Mouse (Mus musculus): ENCODE measurements at regions not wholly inside any gene's neighbourhood (a gene's known extent, or its start where the extent isn't known, plus 50 kb on each side); places are given as distances from the start of the nearest gene placed in this dataset.

GRCm38 (mm10) chr8:126706247-126706646 lies 112.5 kb upstream of the Irf2bp2 start:
- Histone ChIP-seq H3K27ac (no peak overlapping the region), H3K9ac (no peak overlapping the region), H3K27me3 (no peaks in the 10 kb centered on the region), H3K9me3 (no peaks in the 10 kb centered on the region), H3K4me1 (peaks cover 9% of the 10 kb centered on the region), H3K4me2 (replicated peaks) (no peak overlapping the region), H3K4me3 (no peak overlapping the region), H3K36me3 (no peaks in the 10 kb centered on the region)
- 86% methylated on average over 8 of the region's 8 CpGs for WGBS
- no peak for ATAC-seq (ENCODE audit: low FRiP score, low read depth)

- Histone ChIP-seq H3K4me1 (peaks cover 9% of the 10 kb centered on the region), H3K9me3 (no peaks in the 10 kb centered on the region), H3K4me2 (replicated peaks) (no peak overlapping the region), H3K9ac (no peak overlapping the region), H3K27me3 (no peaks in the 10 kb centered on the region), H3K4me3 (no peak overlapping the region), H3K36me3 (no peaks in the 10 kb centered on the region), H3K27ac (no peak overlapping the region)
- no peak for ATAC-seq (ENCODE audit: low FRiP score, low read depth)
- WGBS, result 82% methylated on average over 2 of the region's 2 CpGs
Observed at GRCm38 (mm10) chr8:126705391-126705790, 111.6 kb upstream of the Irf2bp2 start.

GRCm38 (mm10) chr8:126704706-126705105 lies 110.9 kb upstream of the Irf2bp2 start:
- H3K9ac ChIP-seq, result no peak overlapping the region
- H3K4me1 ChIP-seq, result peaks cover 15% of the 10 kb centered on the region
- H3K27me3 ChIP-seq, result no peaks in the 10 kb centered on the region
- no peak overlapping the region for H3K27ac ChIP-seq
- H3K4me3 ChIP-seq, result no peak overlapping the region
- H3K36me3 ChIP-seq, result no peaks in the 10 kb centered on the region
- no peak for ATAC-seq (ENCODE audit: low FRiP score, low read depth)
- no peaks in the 10 kb centered on the region for H3K9me3 ChIP-seq
- no peak overlapping the region for H3K4me2 ChIP-seq (replicated peaks)
- WGBS, result 92% methylated on average over 8 of the region's 8 CpGs

GRCm38 (mm10) chr8:126703546-126703945 lies 109.8 kb upstream of the Irf2bp2 start:
- Histone ChIP-seq H3K36me3 (no peaks in the 10 kb centered on the region), H3K4me3 (no peak overlapping the region), H3K27ac (no peak overlapping the region), H3K27me3 (no peaks in the 10 kb centered on the region), H3K4me2 (replicated peaks) (no peak overlapping the region), H3K9ac (no peak overlapping the region), H3K9me3 (no peaks in the 10 kb centered on the region), H3K4me1 (peaks cover 27% of the 10 kb centered on the region)
- ATAC-seq (ENCODE audit: low FRiP score, low read depth), result no peak
- WGBS, result 85% methylated on average over 5 of the region's 5 CpGs

GRCm38 (mm10) chr8:126702294-126702693 lies 108.5 kb upstream of the Irf2bp2 start:
- Histone ChIP-seq H3K36me3 (no peaks in the 10 kb centered on the region), H3K4me1 (peaks cover 24% of the 10 kb centered on the region), H3K9me3 (no peaks in the 10 kb centered on the region), H3K9ac (no peak overlapping the region), H3K27me3 (no peaks in the 10 kb centered on the region), H3K4me2 (replicated peaks) (no peak overlapping the region), H3K4me3 (no peak overlapping the region), H3K27ac (peak overlapping the region; percentile 15; the same call in 1 of the 2 replicates)
- WGBS, result 85% methylated on average over 6 of the region's 6 CpGs
- no peak for ATAC-seq (ENCODE audit: low FRiP score, low read depth)

GRCm38 (mm10) chr8:126699389-126699775 lies 105.6 kb upstream of the Irf2bp2 start:
- H3K4me1 ChIP-seq, result peaks cover 24% of the 10 kb centered on the region
- H3K27me3 ChIP-seq, result no peaks in the 10 kb centered on the region
- H3K4me3 ChIP-seq, result no peak overlapping the region
- H3K27ac ChIP-seq, result peak overlapping the region; percentile 90
- H3K4me2 ChIP-seq (replicated peaks), result peak overlapping the region; percentile 35
- ATAC-seq (ENCODE audit: low FRiP score, low read depth), result no peak
- H3K9ac ChIP-seq, result 0 out of 2 replicates have a peak overlapping the region, but pooled peaks have one; percentile 43
- WGBS, result 16% methylated on average over 6 of the region's 6 CpGs
- H3K36me3 ChIP-seq, result no peaks in the 10 kb centered on the region
- no peaks in the 10 kb centered on the region for H3K9me3 ChIP-seq

GRCm38 (mm10) chr8:126698601-126699388 lies 105.0 kb upstream of the Irf2bp2 start:
- no peak overlapping the region for H3K9ac ChIP-seq

GRCm38 (mm10) chr8:126696346-126697010 lies 102.7 kb upstream of the Irf2bp2 start:
- Histone ChIP-seq H3K4me3 (no peak overlapping the region), H3K9ac (no peak overlapping the region), H3K27me3 (no peaks in the 10 kb centered on the region), H3K27ac (no peak overlapping the region), H3K9me3 (no peaks in the 10 kb centered on the region), H3K36me3 (no peaks in the 10 kb centered on the region), H3K4me2 (replicated peaks) (no peak overlapping the region), H3K4me1 (peaks cover 24% of the 10 kb centered on the region)
- 65% methylated on average over 7 of the region's 7 CpGs for WGBS
- no peak for ATAC-seq (ENCODE audit: low FRiP score, low read depth)

More at GRCm38 (mm10) chr8:126698601-126699388, 105.0 kb upstream of the Irf2bp2 start:
- Histone ChIP-seq H3K4me1 (peaks cover 24% of the 10 kb centered on the region), H3K27me3 (no peaks in the 10 kb centered on the region), H3K4me3 (no peak overlapping the region), H3K36me3 (no peaks in the 10 kb centered on the region), H3K4me2 (replicated peaks) (peak overlapping the region; percentile 35), H3K9me3 (no peaks in the 10 kb centered on the region), H3K27ac (peak overlapping the region; percentile 90)
- no peak for ATAC-seq (ENCODE audit: low FRiP score, low read depth)
- WGBS, result 28% methylated on average over 7 of the region's 7 CpGs

- no peak overlapping the region for H3K9ac ChIP-seq
- no peak for ATAC-seq (ENCODE audit: low FRiP score, low read depth)
- WGBS, result 68% methylated on average over 7 of the region's 7 CpGs
- H3K27me3 ChIP-seq, result no peaks in the 10 kb centered on the region
- H3K4me1 ChIP-seq, result peaks cover 14% of the 10 kb centered on the region
- H3K4me2 ChIP-seq (replicated peaks), result no peak overlapping the region
- no peak overlapping the region for H3K4me3 ChIP-seq
- peak overlapping the region; percentile 16; the same call in 1 of the 2 replicates for H3K27ac ChIP-seq
- H3K9me3 ChIP-seq, result no peaks in the 10 kb centered on the region
- no peaks in the 10 kb centered on the region for H3K36me3 ChIP-seq
Observed at GRCm38 (mm10) chr8:126694370-126694769, 100.6 kb upstream of the Irf2bp2 start.

GRCm38 (mm10) chr8:126693642-126694041 lies 99.9 kb upstream of the Irf2bp2 start:
- Histone ChIP-seq H3K36me3 (no peaks in the 10 kb centered on the region), H3K9me3 (no peaks in the 10 kb centered on the region), H3K4me2 (replicated peaks) (no peak overlapping the region), H3K27ac (no peak overlapping the region), H3K4me1 (peaks cover 6% of the 10 kb centered on the region), H3K4me3 (no peak overlapping the region), H3K27me3 (no peaks in the 10 kb centered on the region), H3K9ac (no peak overlapping the region)
- ATAC-seq (ENCODE audit: low FRiP score, low read depth), result no peak
- WGBS, result 79% methylated on average over 1 of the region's 1 CpGs

GRCm38 (mm10) chr8:126692711-126693110 lies 98.9 kb upstream of the Irf2bp2 start:
- H3K9me3 ChIP-seq, result no peaks in the 10 kb centered on the region
- H3K4me1 ChIP-seq, result no peaks in the 10 kb centered on the region
- no peaks in the 10 kb centered on the region for H3K27me3 ChIP-seq
- H3K27ac ChIP-seq, result peak overlapping the region; percentile 28; the same call in 1 of the 2 replicates
- 87% methylated on average over 3 of the region's 3 CpGs for WGBS
- H3K4me3 ChIP-seq, result no peak overlapping the region
- no peak for ATAC-seq (ENCODE audit: low FRiP score, low read depth)
- no peak overlapping the region for H3K9ac ChIP-seq
- no peaks in the 10 kb centered on the region for H3K36me3 ChIP-seq
- H3K4me2 ChIP-seq (replicated peaks), result no peak overlapping the region

GRCm38 (mm10) chr8:126692263-126692662 lies 98.5 kb upstream of the Irf2bp2 start:
- Histone ChIP-seq H3K4me2 (replicated peaks) (no peak overlapping the region), H3K36me3 (no peaks in the 10 kb centered on the region), H3K9me3 (no peaks in the 10 kb centered on the region), H3K4me1 (no peaks in the 10 kb centered on the region), H3K9ac (no peak overlapping the region), H3K27me3 (no peaks in the 10 kb centered on the region), H3K27ac (peak overlapping the region; percentile 28; the same call in 1 of the 2 replicates), H3K4me3 (no peak overlapping the region)
- no peak for ATAC-seq (ENCODE audit: low FRiP score, low read depth)
- 66% methylated on average over 3 of the region's 3 CpGs for WGBS
